Mouse (Mus musculus): Measurements from ENCODE around the gene Vasp.
A peak's percentile ranks its signal among the peaks of the same experiment; 100 is the strongest.

Gene Vasp

DNA sequence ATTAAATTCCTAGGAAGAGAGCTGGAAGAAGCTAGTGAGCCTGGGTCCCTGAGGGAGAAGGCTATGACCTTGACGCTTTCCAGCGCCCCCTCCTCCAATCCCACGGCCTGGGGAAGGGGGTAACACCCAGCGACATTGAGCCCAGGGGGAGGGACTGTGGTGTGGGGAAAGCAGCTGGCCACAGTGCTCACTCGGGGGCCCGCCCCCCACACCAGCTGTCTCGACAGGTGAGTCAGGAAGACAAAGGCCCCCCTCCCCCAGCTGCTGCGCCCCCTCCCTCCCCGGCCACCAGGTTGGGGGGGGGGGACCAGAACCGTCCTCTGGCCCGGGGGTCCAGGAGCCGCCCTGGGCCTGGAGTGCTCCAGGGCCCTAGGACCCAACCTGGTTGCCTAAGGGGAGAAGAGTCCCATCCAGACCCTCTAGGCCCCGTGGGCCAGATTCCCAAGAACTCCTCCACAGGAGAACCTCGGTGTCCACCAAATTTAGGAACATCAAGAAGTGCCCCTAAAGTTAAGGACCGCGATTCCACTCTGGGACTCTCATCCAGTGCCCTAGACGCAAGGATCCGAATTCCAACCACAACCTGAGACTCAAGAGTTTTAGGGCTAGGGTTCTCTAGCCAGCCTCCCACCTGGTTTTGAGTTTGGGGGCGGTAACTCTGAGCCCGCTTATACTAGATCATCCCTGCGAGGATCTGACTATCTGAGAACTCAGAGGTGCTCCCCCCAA lies 944 bp downstream of the Vasp start:
- DNase-seq (ENCODE audit: low spot score in 2 of 2) = no peak

DNA sequence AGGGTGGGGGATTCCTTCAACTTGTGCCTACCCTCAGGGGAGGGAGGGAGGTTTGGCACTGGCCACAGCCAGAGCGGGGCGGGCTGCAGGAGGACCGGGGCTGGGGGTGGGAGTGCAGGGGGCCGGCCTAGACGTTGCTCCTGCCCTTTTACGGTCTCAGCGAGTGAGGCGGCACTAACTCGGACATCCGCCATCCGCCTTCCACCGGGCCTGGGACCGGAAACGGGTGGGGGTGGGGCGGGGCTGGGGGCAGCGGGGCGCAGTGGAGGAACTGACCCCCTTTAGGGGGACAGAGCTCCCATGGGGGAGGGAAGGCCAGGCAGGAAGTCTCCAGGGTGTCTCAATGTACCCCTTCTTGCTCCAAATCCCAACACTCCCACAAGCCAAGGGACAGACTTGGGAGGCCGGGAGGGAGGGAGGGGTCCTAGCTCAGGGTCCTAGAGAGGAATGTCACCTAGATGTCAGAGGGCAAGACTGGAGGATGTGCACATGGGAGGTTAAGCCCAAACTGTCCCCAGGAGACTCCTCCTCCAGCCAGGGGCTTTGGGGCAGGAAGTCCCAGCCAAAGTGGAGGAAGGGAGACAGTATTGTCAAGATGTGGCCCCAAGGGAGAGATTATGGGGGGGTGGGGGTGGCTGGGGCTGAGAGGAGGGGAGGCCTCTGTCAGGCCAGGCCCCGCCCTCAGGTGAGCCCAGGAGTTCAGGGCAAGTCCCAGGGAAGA lies 1.7 kb downstream of the Vasp start:
- DNase-seq (ENCODE audit: low spot score in 2 of 2) = no peak

DNA sequence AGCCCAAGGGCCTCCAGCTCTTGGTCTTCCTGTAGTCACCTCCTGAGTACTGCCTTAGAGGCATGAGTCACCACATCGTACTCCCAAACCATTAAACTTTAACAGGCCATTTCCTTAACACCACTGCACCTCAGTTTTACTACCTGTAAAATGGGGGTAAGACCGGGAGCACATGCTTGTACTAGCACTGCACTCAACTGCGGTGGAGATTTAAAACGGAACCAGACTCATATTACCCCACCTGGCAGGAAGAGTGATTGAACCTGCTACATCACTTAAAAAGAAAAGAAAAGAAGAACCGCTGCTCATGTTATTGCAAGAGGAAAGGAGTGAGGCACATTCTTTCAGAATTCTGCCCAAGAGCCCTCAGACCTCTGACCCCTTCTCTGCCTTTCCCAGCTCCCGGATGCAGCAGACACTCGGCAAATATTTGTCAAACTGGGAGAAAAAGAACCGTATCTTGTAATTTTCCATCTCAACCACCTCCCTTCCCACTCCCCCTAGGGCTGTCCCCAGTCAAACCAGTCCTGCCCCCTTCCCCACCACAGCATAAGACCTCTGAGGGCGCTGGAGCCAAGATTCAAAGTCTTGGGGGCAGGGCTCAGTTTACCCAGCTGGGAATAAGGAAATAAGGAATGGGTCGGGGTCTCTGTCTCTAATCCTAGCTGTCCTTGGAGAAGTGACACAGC lies 2.5 kb downstream of the Vasp start:
- DNase-seq (ENCODE audit: low spot score in 2 of 2) = no peak

DNA sequence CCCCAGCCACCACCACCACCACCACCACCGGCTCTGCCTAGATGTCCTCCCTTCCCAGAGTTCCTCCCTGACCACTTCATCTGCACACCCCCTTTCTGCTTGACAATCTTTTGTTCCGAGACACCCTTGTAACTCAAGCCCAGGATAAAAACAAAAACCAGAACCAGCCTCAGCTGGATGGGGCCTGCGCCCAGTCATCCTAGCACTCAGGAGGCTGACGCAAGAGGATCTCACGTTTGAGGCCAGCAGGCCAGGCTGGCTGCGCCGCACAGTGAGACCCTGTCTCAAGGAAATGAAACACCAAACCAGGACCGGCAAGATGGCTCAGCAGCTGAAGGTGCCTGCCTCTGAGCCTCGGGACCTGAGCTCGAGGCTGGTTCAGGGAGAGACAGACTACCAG lies 4.6 kb downstream of the Vasp start:
- no peak for DNase-seq (ENCODE audit: low spot score in 2 of 2)

DNA sequence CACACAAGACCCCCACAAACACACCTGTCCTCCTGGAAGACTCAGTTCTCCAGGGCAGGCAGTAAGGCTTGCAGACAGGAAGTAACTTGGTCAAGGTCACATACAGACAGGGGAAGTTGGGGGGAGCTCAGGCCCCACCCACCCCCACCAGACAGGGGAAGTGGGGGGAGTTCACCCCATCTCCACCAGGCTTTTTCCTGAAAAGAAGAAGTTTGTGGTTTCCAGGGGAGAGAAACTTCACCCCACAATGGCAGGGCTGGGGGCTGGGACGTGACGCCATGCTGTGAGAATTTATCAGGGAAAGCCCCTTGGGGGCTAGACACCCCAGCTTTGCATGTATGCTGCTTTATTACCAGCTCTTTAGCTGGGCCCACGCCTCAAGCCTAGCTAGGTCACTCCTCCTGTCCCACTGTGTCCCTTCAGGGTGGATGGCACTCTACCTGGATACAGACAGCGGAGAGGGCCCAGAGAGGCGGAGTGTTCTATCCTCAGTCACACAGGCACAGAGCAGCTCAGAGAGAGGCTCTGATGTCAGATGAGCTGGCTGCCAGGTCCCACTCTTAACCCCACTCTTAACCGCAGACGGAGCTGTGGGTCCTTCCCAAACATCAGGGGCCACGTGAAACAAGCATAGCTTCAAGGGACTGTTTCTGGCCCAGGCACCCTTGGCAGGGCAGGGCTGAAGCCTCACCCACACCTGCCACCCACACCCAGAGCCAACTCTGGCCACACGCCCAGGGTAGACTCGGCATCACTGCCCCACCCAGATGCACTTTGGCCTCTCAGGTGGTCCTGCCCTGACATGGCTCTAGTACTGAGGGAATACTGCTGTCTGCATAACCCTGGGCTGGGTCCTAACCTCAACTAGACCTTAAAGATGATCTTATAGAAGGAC lies 5.4 kb downstream of the Vasp start:
- DNase-seq (ENCODE audit: low spot score in 2 of 2) = no peak

DNA sequence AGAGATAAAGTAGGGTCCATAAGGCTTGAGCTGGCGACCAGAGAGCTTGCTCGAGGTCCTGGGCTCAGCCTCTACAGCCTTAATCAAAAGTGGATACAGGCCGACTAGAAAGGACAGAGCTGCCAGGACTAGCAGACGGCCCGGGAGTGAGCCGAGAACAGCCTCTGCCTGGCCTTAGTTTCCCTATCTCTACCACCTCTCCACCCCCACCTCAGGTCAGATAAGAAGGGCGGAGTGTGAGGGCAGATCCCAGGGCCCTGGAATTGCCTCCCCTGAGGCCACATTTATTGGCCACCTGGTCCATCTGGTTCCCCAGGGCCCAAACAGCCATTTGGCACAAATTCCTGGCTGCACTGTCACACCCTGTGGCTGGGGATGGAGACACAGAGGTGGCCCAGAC lies 6.5 kb downstream of the Vasp start:
- no peak for DNase-seq (ENCODE audit: low spot score in 2 of 2)

DNA sequence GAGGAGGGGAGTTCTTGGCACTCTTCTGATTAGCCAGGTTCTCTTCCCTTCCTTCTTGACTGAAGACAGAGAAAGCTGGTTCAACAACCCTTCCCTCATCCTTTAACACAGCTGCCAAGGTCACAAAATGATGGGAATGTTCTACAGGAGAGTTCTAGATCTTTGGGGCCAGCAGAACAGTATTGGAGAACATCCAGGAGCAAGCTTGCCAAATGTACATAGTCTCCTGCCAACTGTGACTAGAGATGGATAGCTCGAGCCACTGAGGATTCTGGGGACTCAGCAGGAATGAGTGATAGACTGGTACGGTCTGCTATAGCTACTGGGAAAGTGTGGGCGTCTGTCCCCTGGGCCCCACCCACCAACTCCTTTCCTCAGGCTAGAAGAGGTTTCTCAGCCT lies 13.3 kb downstream of the Vasp start:
- DNase-seq (ENCODE audit: low spot score in 2 of 2) = no peak

DNA sequence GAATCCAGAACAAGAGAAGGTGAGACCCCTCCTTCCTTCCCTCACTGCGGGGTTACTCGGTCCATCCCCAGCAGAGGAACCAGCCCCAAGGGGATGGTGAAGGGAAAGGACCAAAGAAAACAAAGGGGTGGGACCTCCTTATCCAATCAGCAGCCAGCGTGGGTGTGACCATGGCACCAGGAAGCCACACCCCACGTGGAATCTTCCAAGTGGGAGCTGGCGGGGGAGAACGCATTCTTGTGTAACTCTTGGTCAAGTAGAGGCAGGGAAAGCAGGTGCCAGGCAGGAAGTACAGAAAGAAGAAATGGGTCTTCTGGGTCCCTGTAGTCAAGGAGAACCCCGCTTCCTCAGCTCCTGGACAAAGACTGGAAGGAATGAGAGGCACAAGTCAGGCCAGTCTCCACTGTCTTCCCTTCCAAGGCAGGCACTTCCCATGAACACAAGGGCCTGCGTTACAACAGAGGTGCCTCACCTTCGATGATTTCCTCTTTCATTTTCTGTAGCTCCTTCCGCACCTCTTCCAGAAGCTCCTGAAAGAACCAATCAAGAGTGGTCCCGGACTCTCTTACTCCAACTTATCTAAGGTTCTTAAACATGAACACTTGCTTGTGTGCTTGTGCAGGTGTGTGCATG lies 14.1 kb downstream of the Vasp start:
- DNase-seq (ENCODE audit: low spot score in 2 of 2) = no peak

DNA sequence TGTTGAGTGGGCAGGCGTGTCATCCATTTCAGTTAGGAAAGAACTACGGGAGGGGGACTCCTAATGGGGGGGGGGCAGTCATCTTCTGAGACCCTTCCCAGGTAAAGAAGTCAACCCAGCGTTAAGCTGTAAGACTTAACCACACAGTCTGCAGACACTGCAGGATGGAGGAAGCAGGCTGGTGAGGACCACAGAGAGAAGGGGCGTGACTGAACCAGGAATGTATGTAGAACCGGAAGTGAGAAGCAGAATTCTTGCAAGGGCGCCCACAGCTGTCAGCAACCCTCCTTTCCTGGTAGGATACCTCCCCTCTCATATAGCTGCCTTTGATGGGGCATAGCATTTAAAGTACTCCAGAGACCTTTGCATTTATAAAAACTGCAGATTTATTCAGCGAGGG lies 15.1 kb downstream of the Vasp start:
- no peak for DNase-seq (ENCODE audit: low spot score in 2 of 2)

DNA sequence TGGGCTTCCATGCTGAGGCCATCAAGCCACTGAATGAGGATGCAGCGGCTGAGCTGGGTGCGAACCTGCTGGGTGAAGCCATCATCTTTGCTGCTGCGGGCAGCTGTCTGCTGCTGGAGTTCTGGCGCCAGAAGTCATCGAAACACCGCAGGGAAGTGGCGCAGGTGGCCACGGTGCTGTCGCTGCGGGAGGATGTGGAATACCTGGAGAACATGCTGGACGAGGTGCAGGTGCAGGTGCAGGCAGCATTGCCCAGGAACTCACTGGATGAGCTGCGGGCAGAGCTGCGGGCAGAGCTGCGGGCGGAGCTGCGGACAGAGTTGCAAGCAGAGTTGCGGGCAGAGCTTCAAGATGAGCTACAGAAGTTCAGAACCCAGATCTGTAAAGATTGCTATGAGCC lies 16.2 kb downstream of the Vasp start:
- DNase-seq (ENCODE audit: low spot score in 2 of 2) = no peak

DNA sequence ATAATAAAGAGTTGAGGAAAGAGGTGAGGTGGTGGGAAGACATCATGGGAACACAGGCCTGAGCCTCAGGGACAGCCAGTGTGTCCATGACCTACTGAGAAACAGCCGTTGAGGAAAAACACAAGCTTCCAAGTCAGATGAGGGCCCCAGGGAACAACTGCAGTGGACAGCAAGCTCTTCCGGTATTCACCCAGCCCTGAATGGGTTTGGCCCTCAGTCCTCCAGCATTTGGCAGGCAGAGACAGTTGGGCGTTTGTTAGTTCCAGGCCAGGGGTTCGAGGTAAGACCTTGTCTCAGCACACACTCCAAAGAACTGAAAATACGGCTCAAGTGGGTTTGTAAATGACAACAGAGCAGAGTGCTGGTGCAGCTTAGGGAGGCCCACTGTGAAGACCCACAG lies 18.2 kb downstream of the Vasp start:
- no peak for DNase-seq (ENCODE audit: low spot score in 2 of 2)

DNA sequence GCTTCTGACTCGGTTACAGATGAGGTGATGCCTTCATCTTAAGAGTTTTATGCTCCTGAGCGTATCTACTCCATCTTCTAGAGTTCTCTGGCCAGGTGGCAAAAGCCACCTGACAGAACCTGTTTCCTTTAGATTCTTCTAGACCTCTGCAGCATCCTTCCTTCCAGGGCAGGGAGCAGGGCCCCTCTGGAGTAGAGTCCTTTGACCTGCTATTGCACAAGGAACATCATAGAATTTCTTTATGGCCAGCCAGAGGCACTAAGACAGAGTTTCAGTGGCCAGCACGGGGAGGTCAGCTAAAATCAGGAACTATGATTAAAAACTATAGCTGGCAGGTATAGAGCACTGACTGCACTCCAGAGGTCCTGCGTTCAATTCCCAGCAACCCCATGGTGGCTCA lies 19.5 kb downstream of the Vasp start:
- DNase-seq (ENCODE audit: low spot score in 2 of 2) = no peak

DNA sequence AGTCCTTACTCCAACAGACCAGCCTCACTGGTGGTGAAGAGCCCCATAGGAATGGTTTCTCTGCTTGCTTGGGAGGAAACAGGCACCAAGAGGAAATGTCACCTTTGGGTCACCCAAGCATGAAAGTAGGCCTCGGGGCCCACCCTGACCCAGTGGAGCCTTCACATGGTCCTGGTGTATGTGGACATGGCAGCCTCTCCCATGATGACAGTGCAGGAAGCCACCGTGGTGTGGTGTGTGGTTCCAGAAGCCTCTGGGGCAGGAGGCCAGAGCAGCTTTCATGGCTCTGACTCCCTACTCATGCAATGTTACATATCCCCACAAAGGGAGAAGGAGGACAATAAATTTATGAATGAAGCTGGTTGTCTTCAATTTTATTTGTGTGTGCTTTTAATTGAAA lies 24.1 kb downstream of the Vasp start:
- DNase-seq (ENCODE audit: low spot score in 2 of 2) = no peak

DNA sequence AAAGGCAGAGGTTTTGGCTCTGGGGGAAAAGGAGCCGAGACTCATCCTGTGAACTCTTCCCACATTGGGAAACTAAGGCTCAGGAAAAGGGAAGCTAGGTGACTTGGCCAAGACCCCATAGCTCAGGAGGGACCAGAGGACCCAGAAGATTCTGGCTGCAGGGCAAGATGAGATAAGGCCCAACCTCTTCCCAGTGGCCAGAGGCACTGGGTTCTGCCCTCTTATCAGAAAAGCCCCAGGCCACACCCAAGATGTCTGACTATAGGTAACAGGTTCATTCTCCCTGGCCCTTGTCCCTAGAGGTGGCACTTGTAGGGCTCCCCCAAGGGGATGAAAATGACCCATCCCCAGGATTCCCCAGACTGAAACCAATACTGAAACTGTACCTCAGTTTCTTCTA lies 24.8 kb downstream of the Vasp start:
- no peak for DNase-seq (ENCODE audit: low spot score in 2 of 2)

DNA sequence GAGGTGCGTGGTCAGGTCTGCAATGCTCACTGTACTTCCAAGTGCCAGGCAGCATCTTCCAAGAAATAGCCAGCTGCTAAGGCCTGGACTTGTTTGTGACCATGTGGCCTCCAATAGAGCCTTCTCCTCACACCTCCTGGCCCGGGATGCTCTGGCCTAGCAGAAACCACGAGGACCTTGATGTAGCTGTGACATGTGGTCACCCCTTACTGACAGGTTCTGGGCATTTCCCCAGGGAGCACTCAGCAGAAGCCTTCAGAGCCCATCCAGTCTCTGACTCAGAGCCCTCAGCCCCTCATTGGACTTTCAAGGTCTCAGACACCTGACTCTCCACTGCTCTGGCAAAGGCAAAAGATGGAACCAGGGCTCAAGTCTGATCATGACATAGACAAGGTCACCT lies 26.5 kb downstream of the Vasp start:
- DNase-seq (ENCODE audit: low spot score in 2 of 2) = no peak

DNA sequence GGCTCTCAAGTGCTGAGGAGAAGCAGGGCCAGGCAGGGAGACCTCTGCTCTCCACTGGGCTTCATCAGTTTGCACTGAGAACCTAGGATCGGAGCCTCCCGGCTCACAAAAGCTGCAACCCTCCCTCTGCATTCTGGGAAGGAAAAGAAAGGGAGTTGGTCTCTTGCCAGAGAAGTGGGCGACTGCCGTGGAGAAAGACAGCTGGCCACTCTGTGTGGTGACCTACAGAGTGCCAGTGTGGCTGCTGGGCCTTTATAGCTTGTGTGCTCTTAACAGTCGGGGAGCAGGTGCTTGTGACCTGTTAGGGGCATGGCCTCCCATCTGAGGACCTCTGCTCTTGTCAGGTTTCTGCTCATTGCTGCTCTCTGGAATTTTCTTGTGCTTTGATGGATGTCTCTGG lies 27.8 kb downstream of the Vasp start:
- DNase-seq (ENCODE audit: low spot score in 2 of 2) = no peak

DNA sequence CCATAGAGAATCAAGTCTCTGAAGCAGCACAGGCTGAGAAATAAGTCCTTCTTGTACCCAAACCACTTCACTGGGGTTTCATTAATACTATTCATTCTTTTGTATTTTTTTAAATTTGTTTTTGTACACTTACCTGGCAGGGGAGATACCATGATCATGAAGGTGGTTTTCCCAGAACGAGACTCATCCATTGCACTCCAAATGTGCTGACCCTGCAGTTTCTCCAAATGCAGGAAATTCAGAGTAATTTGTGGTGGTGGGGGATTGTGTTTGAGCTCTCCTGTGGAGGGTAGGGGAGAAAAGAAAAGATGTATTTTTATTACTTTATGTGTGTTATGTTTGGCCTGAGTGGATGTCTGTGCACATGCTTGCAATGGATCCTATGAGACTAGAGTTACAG lies 29.6 kb downstream of the Vasp start:
- DNase-seq (ENCODE audit: low spot score in 2 of 2) = no peak

DNA sequence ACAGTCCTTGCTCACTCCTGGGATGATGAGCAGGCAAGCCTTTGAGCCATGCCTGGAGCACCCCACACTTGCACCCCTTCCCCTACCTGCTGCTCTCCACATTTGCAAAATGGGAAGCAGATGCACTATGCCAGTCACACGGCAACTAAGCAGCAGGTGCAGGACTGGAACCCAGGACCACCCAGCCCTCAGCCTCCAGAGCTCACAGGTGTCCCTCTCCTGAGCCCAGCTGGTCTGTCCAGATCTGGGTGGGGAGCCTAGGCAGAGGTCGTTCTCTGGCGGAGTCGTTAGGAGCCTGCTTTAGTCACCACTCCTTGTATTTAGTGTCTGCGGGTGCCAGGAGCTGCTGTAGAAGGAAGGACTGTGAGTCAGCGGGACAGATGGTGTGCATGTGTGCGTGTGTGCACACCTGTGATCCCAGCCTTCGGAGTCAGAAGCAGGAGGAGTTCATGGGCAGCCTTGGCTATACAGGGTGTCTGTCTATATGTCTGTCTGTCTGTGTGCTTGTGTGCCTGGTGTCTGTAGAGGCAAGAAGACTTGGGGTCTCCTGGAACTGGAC lies 30.6 kb downstream of the Vasp start:
- no peak for DNase-seq (ENCODE audit: low spot score in 2 of 2)

DNA sequence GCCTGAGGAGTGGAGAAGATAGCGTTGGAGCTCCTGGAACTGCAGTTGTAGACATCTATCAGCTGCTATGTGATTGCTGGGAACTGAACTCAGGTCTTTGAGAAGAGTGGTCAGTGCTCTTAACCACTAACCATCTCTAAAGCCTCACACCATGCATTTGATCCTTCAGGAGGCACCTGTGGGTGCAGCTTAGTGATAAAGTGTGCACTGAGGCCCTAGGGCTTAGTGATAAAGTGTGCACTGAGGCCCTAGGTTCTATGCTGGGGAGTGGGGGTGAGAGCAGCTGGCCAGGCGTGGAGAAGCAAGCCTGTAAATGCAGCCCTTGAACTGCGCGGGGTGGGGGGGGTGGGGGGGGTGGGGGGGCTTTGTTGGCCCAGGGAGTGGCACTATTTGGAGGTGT lies 31.6 kb downstream of the Vasp start:
- no peak for DNase-seq (ENCODE audit: low spot score in 2 of 2)

DNA sequence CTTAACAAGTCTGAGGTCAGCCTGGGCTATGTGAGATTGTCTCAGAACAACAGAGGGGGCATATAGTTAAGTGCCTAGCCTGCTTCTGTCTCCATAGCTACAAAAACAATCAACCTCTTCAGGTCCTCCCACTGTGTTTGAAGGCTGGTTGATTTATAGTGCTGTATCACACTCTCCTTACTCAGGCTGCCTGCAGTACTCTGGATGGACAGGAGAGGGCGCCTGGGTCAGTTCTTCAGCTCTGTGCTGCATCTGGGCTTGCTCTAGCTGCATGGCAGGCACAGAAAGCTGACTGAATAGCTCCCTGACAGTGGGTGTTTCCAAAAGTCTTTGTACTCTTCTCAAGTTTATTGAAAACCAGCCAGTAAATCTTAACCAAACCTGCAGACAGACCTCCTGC lies 32.2 kb downstream of the Vasp start:
- DNase-seq (ENCODE audit: low spot score in 2 of 2) = peak; percentile 94 to 96

DNA sequence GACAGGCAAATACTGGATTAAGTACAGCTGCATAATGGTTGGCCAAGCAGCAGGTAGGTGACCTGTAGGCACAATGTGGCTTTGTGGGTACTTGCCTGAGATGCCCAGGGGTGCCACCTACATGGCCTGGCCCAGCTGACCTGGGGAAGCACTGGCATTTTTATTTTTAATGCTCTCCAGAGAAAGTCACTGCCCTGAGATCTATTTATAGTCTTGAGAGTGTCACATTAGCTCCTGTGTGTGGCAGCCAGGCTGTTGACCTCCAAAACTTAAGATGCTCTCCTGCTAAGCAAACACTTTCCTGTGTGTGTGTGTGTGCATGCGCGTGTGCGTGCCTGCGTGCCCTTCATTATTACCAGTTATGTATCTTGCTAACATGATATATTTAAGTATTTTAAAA lies 33.3 kb downstream of the Vasp start:
- DNase-seq (ENCODE audit: low spot score in 2 of 2) = no peak

Measured in frontal cortex, postnatal 25 days (tissue).